Mouse (Mus musculus): ENCODE data around the gene AI413582. TPM values are rescaled to one million over a fixed set of nuclear protein-coding genes. Genes with fewer than 3 reads are reported as not detected.

The AI413582 gene
- polyA plus RNA-seq, 1 experiment from 2014 or later = 39.7 TPM

DNA sequence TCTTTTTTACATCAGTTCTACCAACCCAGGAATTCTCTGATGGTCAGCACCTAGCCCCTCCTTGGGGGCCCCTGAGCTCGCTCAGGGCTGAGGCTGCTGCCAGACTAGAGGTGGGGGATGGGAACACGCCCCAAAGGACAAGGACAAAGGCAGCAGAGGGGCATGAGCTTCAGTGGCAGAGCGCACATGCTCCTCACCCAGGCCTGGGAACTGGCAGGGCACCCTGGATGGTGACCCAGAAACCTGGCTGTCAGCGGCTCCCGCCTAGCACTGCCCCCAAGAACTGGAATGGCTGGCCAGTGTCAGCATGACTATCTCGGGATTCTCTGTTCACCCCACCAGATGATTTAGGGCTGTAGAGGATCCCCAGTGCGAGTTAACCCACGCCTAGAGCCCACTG, 16.3 kb downstream of the AI413582 start:
- Histone ChIP-seq H3K9me3 (ENCODE audit: control insufficient read depth, low read length) (no peaks in the 10 kb centered on the region), H3K4me2 (ENCODE audit: low read depth, low read length) (no peak overlapping the region), H3K9ac (ENCODE audit: low read depth, low read length) (peak overlapping the region; percentile 45; the same call in 1 of the 2 replicates), H3K4me1 (ENCODE audit: control insufficient read depth, insufficient read depth, low read length) (0 out of 2 replicates have a peak, but pooled peaks cover 7% of the 10 kb centered on the region), H3K27ac (ENCODE audit: low read length) (no peak overlapping the region), H3K27me3 (replicated peaks; ENCODE audit: control insufficient read depth, insufficient read depth, low read length) (no peaks in the 10 kb centered on the region), H3K36me3 (ENCODE audit: control insufficient read depth, insufficient read depth, low read length) (no peaks in the 10 kb centered on the region), H3K4me3 (ENCODE audit: low read length) (no peak overlapping the region)
- WGBS = 65% methylated on average over 8 of the region's 8 CpGs
- no peak for ATAC-seq

DNA sequence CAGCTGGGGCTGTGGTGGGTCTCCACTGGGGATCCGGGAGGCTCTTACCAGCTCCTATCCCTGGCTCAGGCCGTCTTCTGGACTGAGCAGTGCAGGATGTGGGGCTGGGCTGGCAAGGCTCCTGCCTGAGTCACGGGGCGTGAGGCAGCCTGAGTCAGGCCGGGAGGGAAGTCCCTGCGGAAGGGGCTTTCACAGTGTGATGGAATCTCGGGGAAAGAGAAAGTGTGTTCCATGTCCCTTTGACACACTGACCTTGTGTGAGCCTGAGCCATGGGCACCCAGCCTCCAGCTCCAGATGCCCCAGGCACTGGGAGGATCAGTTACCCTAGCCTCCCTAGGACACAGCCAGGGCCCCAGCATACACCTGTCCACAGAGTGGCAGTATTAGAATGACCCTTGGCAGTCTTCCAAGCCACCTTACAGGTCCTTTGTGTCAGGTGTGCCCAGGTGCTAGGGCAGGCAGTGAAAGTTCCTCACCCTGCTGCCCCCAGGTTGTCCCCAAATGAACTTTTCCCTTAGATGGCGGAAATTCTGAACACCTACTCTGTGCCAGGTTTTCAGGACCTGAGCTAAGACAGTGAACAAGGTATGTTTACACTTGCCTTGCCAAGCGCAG, 18.2 kb downstream of the AI413582 start:
- H3K9me3 ChIP-seq (ENCODE audit: control insufficient read depth, low read length) = no peaks in the 10 kb centered on the region
- H3K4me1 ChIP-seq (ENCODE audit: control insufficient read depth, insufficient read depth, low read length) = peaks cover 10% of the 10 kb centered on the region; the same call in 1 of the 2 replicates
- 65% methylated on average over 9 of the region's 9 CpGs for WGBS
- peak; percentile 55 for ATAC-seq
- no peak overlapping the region for H3K4me2 ChIP-seq (ENCODE audit: low read depth, low read length)
- no peak overlapping the region for H3K27ac ChIP-seq (ENCODE audit: low read length)
- H3K9ac ChIP-seq (ENCODE audit: low read depth, low read length) = no peak overlapping the region
- H3K27me3 ChIP-seq (replicated peaks; ENCODE audit: control insufficient read depth, insufficient read depth, low read length) = no peaks in the 10 kb centered on the region
- H3K4me3 ChIP-seq (ENCODE audit: low read length) = no peak overlapping the region
- H3K36me3 ChIP-seq (ENCODE audit: control insufficient read depth, insufficient read depth, low read length) = no peaks in the 10 kb centered on the region

DNA sequence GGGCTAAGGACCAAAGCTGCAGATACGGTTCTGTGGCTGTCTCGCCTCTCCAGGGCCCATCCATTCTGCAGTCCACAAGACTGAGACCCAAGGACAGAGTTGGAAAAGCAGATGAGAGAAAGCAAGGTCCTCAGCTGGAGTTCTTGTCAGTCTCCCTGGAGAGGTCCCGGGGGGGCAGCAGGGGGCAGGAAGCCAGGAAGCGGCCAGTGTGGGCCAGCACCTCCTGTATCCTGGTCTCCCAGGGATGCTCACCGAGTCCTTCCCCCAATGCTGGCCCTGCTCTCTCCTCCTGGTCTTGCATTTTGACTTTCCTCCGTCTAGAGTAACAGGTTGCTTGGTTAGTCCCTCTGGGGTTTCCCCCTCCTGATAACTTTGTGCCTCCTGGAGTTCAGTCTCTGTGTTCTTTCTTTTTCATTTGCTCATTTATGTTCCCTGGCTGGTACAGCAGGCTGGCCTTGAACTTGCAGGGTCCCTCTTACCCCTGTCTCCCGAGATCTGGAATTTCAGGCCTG, 18.9 kb downstream of the AI413582 start:
- H3K4me1 ChIP-seq (ENCODE audit: control insufficient read depth, insufficient read depth, low read length) = peaks cover 10% of the 10 kb centered on the region; the same call in 1 of the 2 replicates
- no peak overlapping the region for H3K9ac ChIP-seq (ENCODE audit: low read depth, low read length)
- no peak overlapping the region for H3K27ac ChIP-seq (ENCODE audit: low read length)
- no peaks in the 10 kb centered on the region for H3K36me3 ChIP-seq (ENCODE audit: control insufficient read depth, insufficient read depth, low read length)
- no peaks in the 10 kb centered on the region for H3K27me3 ChIP-seq (replicated peaks; ENCODE audit: control insufficient read depth, insufficient read depth, low read length)
- no peak overlapping the region for H3K4me3 ChIP-seq (ENCODE audit: low read length)
- H3K9me3 ChIP-seq (ENCODE audit: control insufficient read depth, low read length) = no peaks in the 10 kb centered on the region
- no peak for ATAC-seq
- 72% methylated on average over 7 of the region's 7 CpGs for WGBS
- H3K4me2 ChIP-seq (ENCODE audit: low read depth, low read length) = no peak overlapping the region

DNA sequence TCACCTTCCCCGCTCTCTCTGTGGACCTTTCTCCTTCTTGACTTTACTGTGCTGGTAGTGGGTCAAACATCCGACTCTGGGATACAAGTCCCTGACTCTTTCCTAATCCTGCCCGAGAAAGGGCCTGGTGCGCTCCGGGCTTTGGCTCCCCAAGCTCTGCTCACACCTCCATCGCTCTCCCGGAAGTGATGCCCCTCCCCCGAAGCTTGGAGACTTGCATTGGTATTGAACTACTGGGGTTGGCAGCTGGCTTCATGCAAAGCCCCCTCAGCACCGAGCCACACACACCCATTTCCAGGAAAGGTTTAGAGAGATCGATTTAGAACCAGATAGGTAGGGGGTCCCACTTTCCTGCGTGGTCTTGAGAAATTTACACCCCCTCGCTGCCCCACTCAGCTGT, 19.6 kb downstream of the AI413582 start:
- Histone ChIP-seq H3K27me3 (replicated peaks; ENCODE audit: control insufficient read depth, insufficient read depth, low read length) (no peaks in the 10 kb centered on the region), H3K4me2 (ENCODE audit: low read depth, low read length) (no peak overlapping the region), H3K9me3 (ENCODE audit: control insufficient read depth, low read length) (no peaks in the 10 kb centered on the region), H3K4me3 (ENCODE audit: low read length) (no peak overlapping the region), H3K36me3 (ENCODE audit: control insufficient read depth, insufficient read depth, low read length) (no peaks in the 10 kb centered on the region), H3K4me1 (ENCODE audit: control insufficient read depth, insufficient read depth, low read length) (peaks cover 10% of the 10 kb centered on the region; the same call in 1 of the 2 replicates), H3K27ac (ENCODE audit: low read length) (no peak overlapping the region), H3K9ac (ENCODE audit: low read depth, low read length) (no peak overlapping the region)
- WGBS = 55% methylated on average over 12 of the region's 12 CpGs
- no peak for ATAC-seq

DNA sequence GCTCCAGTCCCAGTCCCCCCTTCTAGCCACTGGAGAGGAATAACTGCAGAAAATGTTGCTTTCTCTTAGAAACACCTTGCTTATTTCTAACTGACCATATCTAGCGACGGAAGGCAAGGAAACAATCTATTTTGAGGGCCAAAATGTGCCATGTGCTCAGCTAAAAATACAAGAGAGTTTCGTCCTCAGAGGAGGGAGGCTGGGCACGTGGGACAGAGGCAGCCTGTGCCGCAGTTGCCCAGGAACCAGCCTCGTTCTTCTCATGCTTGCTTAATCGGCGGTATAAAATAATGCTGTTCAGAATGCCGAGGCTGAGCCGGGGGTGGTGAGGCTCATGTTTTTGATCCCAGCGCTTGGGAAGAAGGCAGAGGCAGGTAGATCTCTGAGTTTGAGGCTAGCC, 21.0 kb downstream of the AI413582 start:
- H3K4me1 ChIP-seq (ENCODE audit: control insufficient read depth, insufficient read depth, low read length) = peaks cover 10% of the 10 kb centered on the region; the same call in 1 of the 2 replicates
- no peak overlapping the region for H3K4me2 ChIP-seq (ENCODE audit: low read depth, low read length)
- ATAC-seq = no peak
- H3K4me3 ChIP-seq (ENCODE audit: low read length) = no peak overlapping the region
- no peaks in the 10 kb centered on the region for H3K36me3 ChIP-seq (ENCODE audit: control insufficient read depth, insufficient read depth, low read length)
- 90% methylated on average over 11 of the region's 11 CpGs for WGBS
- no peaks in the 10 kb centered on the region for H3K9me3 ChIP-seq (ENCODE audit: control insufficient read depth, low read length)
- no peaks in the 10 kb centered on the region for H3K27me3 ChIP-seq (replicated peaks; ENCODE audit: control insufficient read depth, insufficient read depth, low read length)
- H3K27ac ChIP-seq (ENCODE audit: low read length) = no peak overlapping the region
- no peak overlapping the region for H3K9ac ChIP-seq (ENCODE audit: low read depth, low read length)

DNA sequence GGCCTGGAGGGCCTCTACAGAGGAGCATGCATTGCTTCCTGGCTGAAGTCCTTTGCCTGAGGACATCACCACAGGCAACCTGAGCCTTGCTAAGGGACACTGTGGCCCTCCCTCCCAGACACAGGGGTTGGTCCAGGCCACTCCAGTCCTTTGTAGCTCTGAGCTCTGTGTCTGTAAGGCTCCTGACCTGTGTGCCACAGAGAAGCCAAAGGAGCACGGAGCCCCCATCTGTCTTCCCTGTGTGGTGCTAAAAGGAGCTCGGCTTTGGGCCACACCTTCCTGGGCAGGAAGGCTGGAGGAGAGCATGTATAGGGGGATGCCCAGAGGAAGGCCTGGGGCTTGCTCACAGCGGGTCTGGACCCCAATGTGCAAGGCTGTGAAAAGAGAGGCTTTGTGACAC, 23.6 kb downstream of the AI413582 start:
- H3K27ac ChIP-seq (ENCODE audit: low read length) = no peak overlapping the region
- no peaks in the 10 kb centered on the region for H3K36me3 ChIP-seq (ENCODE audit: control insufficient read depth, insufficient read depth, low read length)
- ATAC-seq = no peak
- H3K9ac ChIP-seq (ENCODE audit: low read depth, low read length) = no peak overlapping the region
- no peak overlapping the region for H3K4me2 ChIP-seq (ENCODE audit: low read depth, low read length)
- H3K27me3 ChIP-seq (replicated peaks; ENCODE audit: control insufficient read depth, insufficient read depth, low read length) = no peaks in the 10 kb centered on the region
- 78% methylated on average over 3 of the region's 3 CpGs for WGBS
- no peaks in the 10 kb centered on the region for H3K9me3 ChIP-seq (ENCODE audit: control insufficient read depth, low read length)
- no peak overlapping the region for H3K4me3 ChIP-seq (ENCODE audit: low read length)
- peaks cover 3% of the 10 kb centered on the region; the same call in 1 of the 2 replicates for H3K4me1 ChIP-seq (ENCODE audit: control insufficient read depth, insufficient read depth, low read length)

DNA sequence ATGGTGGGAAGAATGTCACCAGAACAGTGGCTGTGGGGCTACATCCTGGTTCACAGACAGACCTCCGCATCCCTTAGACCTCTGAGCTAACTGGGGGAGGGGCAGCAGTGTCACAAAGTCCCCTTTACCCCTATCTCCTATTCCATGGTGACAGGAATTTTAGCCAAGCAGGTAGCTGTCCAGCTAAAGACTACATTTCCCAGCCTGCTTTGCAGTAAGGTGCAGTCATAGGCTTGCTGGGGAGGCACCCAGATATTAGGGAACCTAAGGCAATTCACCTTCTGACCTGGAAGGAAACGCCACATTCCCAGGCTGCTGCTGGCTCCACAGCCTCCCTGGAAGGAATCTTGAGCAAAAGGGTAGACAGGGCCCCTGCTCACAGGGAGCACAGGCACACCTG, 24.3 kb downstream of the AI413582 start:
- Histone ChIP-seq H3K4me2 (ENCODE audit: low read depth, low read length) (no peak overlapping the region), H3K9ac (ENCODE audit: low read depth, low read length) (no peak overlapping the region), H3K4me1 (ENCODE audit: control insufficient read depth, insufficient read depth, low read length) (peaks cover 3% of the 10 kb centered on the region; the same call in 1 of the 2 replicates), H3K27me3 (replicated peaks; ENCODE audit: control insufficient read depth, insufficient read depth, low read length) (no peaks in the 10 kb centered on the region), H3K27ac (ENCODE audit: low read length) (no peak overlapping the region), H3K9me3 (ENCODE audit: control insufficient read depth, low read length) (no peaks in the 10 kb centered on the region), H3K4me3 (ENCODE audit: low read length) (no peak overlapping the region), H3K36me3 (ENCODE audit: control insufficient read depth, insufficient read depth, low read length) (no peaks in the 10 kb centered on the region)
- 70% methylated on average over 2 of the region's 2 CpGs for WGBS
- ATAC-seq = no peak

DNA sequence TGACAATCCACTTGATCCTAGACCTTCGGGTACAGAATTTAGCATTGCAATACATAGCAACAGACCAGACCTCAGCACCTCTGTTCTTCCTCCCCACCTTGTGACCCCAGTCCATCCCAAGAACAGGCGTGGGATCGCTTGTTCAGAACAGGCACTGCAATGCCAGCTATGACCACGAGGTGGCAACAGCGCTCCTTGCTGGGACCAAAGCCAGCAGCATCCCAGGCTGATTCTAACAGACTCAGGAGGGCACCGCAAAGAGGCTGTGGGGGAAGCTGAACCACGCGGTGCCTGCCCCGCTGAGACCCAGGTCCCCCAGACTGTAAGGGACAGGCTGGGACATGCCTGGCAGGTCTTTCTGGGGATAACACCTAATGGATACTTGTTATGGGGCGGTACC, 30.8 kb downstream of the AI413582 start:
- 5% methylated on average over 10 of the region's 10 CpGs for WGBS
- no peaks in the 10 kb centered on the region for H3K4me1 ChIP-seq (ENCODE audit: control insufficient read depth, insufficient read depth, low read length)
- H3K4me2 ChIP-seq (ENCODE audit: low read depth, low read length) = no peak overlapping the region
- H3K9ac ChIP-seq (ENCODE audit: low read depth, low read length) = no peak overlapping the region
- no peaks in the 10 kb centered on the region for H3K27me3 ChIP-seq (replicated peaks; ENCODE audit: control insufficient read depth, insufficient read depth, low read length)
- peak; percentile 38; the same call in 1 of the 2 replicates for ATAC-seq
- no peaks in the 10 kb centered on the region for H3K36me3 ChIP-seq (ENCODE audit: control insufficient read depth, insufficient read depth, low read length)
- H3K9me3 ChIP-seq (ENCODE audit: control insufficient read depth, low read length) = no peaks in the 10 kb centered on the region
- H3K4me3 ChIP-seq (ENCODE audit: low read length) = no peak overlapping the region
- no peak overlapping the region for H3K27ac ChIP-seq (ENCODE audit: low read length)

DNA sequence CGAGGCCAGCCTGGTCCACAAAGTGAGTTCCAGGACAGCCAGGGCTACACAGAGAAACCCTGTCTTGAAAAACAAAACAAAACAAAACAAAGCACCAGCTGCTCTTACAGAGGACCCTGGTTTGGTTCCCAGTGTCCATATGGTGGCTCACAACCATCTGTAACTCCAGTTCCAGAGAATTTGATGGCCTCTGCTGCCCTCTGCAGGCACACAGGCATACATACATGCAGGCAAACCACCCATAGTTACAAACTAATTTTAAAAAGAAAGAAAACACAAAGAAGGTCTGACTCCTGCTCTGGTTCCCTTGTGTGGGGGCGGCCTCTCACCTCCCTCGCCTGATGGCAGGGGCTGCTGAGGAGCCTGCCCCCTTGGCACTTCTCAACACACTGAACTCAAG, 32.2 kb downstream of the AI413582 start:
- Histone ChIP-seq H3K27me3 (replicated peaks; ENCODE audit: control insufficient read depth, insufficient read depth, low read length) (no peaks in the 10 kb centered on the region), H3K9me3 (ENCODE audit: control insufficient read depth, low read length) (no peaks in the 10 kb centered on the region), H3K4me3 (ENCODE audit: low read length) (no peak overlapping the region), H3K36me3 (ENCODE audit: control insufficient read depth, insufficient read depth, low read length) (no peaks in the 10 kb centered on the region), H3K9ac (ENCODE audit: low read depth, low read length) (no peak overlapping the region), H3K27ac (ENCODE audit: low read length) (no peak overlapping the region), H3K4me1 (ENCODE audit: control insufficient read depth, insufficient read depth, low read length) (no peaks in the 10 kb centered on the region), H3K4me2 (ENCODE audit: low read depth, low read length) (no peak overlapping the region)
- ATAC-seq = no peak
- WGBS = 95% methylated on average over 3 of the region's 3 CpGs

DNA sequence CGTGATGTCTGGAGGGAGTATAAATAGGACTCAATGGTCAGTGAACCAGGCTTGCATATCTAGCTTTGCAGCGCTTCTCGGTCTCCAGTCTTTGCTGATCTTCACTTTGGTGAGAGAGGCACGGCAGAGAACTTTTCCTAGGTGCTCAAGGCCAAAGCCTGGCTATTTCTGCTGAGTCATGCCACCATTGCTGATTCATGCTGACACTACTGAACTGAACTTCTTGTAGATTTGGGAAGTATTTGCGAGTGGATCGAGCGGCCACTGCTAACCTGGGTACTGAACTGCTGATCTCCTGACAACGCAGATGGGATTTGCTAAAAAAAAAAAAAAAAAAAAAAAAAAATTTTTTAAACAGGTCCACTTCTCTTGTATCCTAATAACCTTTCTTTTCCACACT, 33.5 kb downstream of the AI413582 start:
- H3K27me3 ChIP-seq (replicated peaks; ENCODE audit: control insufficient read depth, insufficient read depth, low read length) = no peaks in the 10 kb centered on the region
- H3K9ac ChIP-seq (ENCODE audit: low read depth, low read length) = no peak overlapping the region
- 87% methylated on average over 8 of the region's 8 CpGs for WGBS
- ATAC-seq = no peak
- H3K27ac ChIP-seq (ENCODE audit: low read length) = no peak overlapping the region
- no peaks in the 10 kb centered on the region for H3K9me3 ChIP-seq (ENCODE audit: control insufficient read depth, low read length)
- H3K36me3 ChIP-seq (ENCODE audit: control insufficient read depth, insufficient read depth, low read length) = no peaks in the 10 kb centered on the region
- no peak overlapping the region for H3K4me3 ChIP-seq (ENCODE audit: low read length)
- H3K4me1 ChIP-seq (ENCODE audit: control insufficient read depth, insufficient read depth, low read length) = no peaks in the 10 kb centered on the region
- no peak overlapping the region for H3K4me2 ChIP-seq (ENCODE audit: low read depth, low read length)

Measured in intestine, embryonic 16.5 days (tissue).